Mouse (Mus musculus): ENCODE measurements at regions not wholly inside any gene's neighbourhood (a gene's known extent, or its start where the extent isn't known, plus 50 kb on each side); places are given as distances from the start of the nearest gene placed in this dataset.

DNA sequence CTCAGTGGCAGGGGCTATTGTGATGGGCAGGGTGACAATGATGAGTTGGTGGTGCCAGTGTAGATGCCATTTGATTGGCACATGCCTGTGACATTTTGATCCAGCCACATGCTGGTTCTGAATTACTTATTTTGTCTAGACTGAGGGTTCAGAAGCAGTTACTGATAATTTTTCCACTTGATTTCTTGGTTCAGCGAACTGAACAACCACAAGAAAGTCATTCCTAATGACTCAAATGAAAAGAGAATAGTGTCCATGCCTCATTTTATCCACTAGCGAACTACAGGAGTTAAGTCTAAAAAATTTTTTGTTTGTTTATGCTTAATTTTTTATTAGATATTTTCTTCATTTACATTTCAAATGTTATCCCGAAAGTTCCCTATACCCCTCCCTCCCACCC is 244.6 kb upstream of the Fam98a start:
- H3K4me1 ChIP-seq (ENCODE audit: control insufficient read depth, insufficient read depth, low read length): no peaks in the 10 kb centered on the region
- H3K4me2 ChIP-seq (ENCODE audit: low read depth, low read length): no peak overlapping the region
- 90% methylated on average over 3 of the region's 3 CpGs for WGBS
- H3K9ac ChIP-seq (replicated peaks; ENCODE audit: low read depth, low read length): no peak overlapping the region
- no peak overlapping the region for H3K4me3 ChIP-seq (ENCODE audit: low read depth, low read length)
- H3K27me3 ChIP-seq (ENCODE audit: control insufficient read depth, insufficient read depth, low read length): no peaks in the 10 kb centered on the region
- no peaks in the 10 kb centered on the region for H3K9me3 ChIP-seq (ENCODE audit: control insufficient read depth, low read length)
- H3K27ac ChIP-seq (ENCODE audit: low read depth, low read length): no peak overlapping the region
- no peak for ATAC-seq (ENCODE audit: low read depth)
- no peaks in the 10 kb centered on the region for H3K36me3 ChIP-seq (ENCODE audit: control insufficient read depth, insufficient read depth, low read length)

DNA sequence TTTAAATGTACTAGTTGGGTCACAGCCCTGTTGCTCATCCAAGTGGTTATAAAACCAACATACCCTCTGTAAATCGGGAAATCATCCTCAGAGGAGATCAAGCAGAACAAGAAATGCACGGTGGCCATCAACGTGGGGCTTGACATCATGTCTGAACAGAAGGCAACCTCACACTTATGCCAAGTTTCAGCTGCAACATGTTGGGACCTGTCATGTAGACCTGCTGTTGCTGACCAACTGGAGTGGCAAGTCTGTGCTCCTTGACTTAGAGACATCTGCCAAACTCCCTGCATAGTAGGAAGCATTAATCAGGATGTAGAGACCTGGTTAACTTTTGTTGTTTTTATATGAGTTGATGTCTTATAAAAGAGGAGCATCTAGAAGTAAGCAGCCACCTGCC is 244.0 kb upstream of the Fam98a start:
- Histone ChIP-seq H3K4me1 (ENCODE audit: control insufficient read depth, insufficient read depth, low read length) (no peaks in the 10 kb centered on the region), H3K4me2 (ENCODE audit: low read depth, low read length) (no peak overlapping the region), H3K9me3 (ENCODE audit: control insufficient read depth, low read length) (no peaks in the 10 kb centered on the region), H3K27me3 (ENCODE audit: control insufficient read depth, insufficient read depth, low read length) (no peaks in the 10 kb centered on the region), H3K36me3 (ENCODE audit: control insufficient read depth, insufficient read depth, low read length) (no peaks in the 10 kb centered on the region), H3K9ac (replicated peaks; ENCODE audit: low read depth, low read length) (no peak overlapping the region), H3K27ac (ENCODE audit: low read depth, low read length) (no peak overlapping the region), H3K4me3 (ENCODE audit: low read depth, low read length) (no peak overlapping the region)
- 89% methylated on average over 3 of the region's 3 CpGs for WGBS
- no peak for ATAC-seq (ENCODE audit: low read depth)

DNA sequence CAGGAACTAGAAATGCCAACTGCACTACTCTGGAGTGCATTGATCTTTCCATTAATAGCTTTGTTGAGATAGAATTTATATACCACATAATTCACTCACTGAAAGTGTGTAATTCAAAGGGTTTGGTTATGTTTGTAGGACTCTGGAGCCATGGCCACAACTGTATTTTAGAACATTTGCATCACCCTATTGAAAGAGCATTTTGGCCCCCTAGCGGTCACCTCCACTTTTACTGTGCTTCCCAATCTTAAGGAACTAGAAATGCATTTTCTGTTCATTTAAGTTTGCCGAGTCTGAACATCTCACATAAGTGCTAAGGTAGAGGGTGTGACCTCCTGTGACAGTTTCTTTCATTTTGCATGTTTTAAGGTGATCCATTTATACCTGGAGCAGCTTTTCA is 228.0 kb upstream of the Fam98a start:
- no peak overlapping the region for H3K4me3 ChIP-seq (ENCODE audit: low read depth, low read length)
- no peak for ATAC-seq (ENCODE audit: low read depth)
- H3K27me3 ChIP-seq (ENCODE audit: control insufficient read depth, insufficient read depth, low read length): no peaks in the 10 kb centered on the region
- H3K27ac ChIP-seq (ENCODE audit: low read depth, low read length): no peak overlapping the region
- H3K4me2 ChIP-seq (ENCODE audit: low read depth, low read length): no peak overlapping the region
- WGBS: 44% methylated on average over 2 of the region's 2 CpGs
- H3K9ac ChIP-seq (replicated peaks; ENCODE audit: low read depth, low read length): no peak overlapping the region
- no peaks in the 10 kb centered on the region for H3K36me3 ChIP-seq (ENCODE audit: control insufficient read depth, insufficient read depth, low read length)
- H3K9me3 ChIP-seq (ENCODE audit: control insufficient read depth, low read length): no peaks in the 10 kb centered on the region
- no peaks in the 10 kb centered on the region for H3K4me1 ChIP-seq (ENCODE audit: control insufficient read depth, insufficient read depth, low read length)

DNA sequence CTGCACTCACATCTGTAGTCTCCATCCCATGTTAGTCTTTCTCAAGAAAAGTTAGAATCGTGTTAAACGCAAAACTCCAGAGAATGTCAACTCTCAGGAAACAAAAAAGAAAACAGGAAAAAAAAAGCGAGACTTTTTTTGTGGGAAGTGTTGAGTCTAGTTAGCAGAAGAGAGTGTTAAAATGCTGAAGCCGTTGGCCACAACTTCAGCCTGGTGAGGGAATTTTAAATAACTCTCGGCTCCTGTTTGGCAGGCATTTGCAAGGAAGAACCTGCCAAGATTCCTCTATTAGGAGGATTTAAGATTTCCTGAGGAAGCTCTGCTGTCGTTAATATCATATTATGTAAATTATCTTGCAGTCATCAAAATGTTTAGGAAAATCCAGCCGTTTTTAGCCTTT is 224.9 kb upstream of the Fam98a start:
- Histone ChIP-seq H3K27ac (ENCODE audit: low read depth, low read length) (no peak overlapping the region), H3K4me3 (ENCODE audit: low read depth, low read length) (no peak overlapping the region), H3K4me1 (ENCODE audit: control insufficient read depth, insufficient read depth, low read length) (no peaks in the 10 kb centered on the region), H3K9me3 (ENCODE audit: control insufficient read depth, low read length) (no peaks in the 10 kb centered on the region), H3K9ac (replicated peaks; ENCODE audit: low read depth, low read length) (no peak overlapping the region), H3K36me3 (ENCODE audit: control insufficient read depth, insufficient read depth, low read length) (no peaks in the 10 kb centered on the region), H3K27me3 (ENCODE audit: control insufficient read depth, insufficient read depth, low read length) (no peaks in the 10 kb centered on the region), H3K4me2 (ENCODE audit: low read depth, low read length) (no peak overlapping the region)
- WGBS: 83% methylated on average over 7 of the region's 7 CpGs
- ATAC-seq (ENCODE audit: low read depth): no peak

DNA sequence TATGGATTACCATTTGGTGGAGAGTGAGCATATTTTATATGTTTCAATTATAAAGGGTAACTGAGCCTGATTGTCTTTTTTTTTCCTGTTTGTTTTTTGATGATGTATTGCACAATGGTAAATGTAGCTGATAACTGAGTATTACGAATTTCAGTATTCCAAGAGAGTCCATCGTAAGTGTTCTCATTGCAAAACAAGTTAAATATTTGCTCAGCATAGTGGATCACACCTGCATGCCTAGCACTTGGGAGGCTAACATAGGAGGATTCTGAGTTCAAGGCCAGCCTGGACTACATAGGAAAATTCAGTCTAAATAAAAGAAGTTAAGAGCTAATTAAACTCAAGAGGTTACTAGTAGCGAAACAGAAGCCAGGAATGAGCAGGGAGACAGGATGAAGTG is 223.8 kb upstream of the Fam98a start:
- Histone ChIP-seq H3K9me3 (ENCODE audit: control insufficient read depth, low read length) (no peaks in the 10 kb centered on the region), H3K4me3 (ENCODE audit: low read depth, low read length) (no peak overlapping the region), H3K4me2 (ENCODE audit: low read depth, low read length) (no peak overlapping the region), H3K27me3 (ENCODE audit: control insufficient read depth, insufficient read depth, low read length) (no peaks in the 10 kb centered on the region), H3K36me3 (ENCODE audit: control insufficient read depth, insufficient read depth, low read length) (no peaks in the 10 kb centered on the region), H3K9ac (replicated peaks; ENCODE audit: low read depth, low read length) (no peak overlapping the region), H3K4me1 (ENCODE audit: control insufficient read depth, insufficient read depth, low read length) (no peaks in the 10 kb centered on the region), H3K27ac (ENCODE audit: low read depth, low read length) (no peak overlapping the region)
- WGBS: 93% methylated on average over 3 of the region's 3 CpGs
- no peak for ATAC-seq (ENCODE audit: low read depth)

DNA sequence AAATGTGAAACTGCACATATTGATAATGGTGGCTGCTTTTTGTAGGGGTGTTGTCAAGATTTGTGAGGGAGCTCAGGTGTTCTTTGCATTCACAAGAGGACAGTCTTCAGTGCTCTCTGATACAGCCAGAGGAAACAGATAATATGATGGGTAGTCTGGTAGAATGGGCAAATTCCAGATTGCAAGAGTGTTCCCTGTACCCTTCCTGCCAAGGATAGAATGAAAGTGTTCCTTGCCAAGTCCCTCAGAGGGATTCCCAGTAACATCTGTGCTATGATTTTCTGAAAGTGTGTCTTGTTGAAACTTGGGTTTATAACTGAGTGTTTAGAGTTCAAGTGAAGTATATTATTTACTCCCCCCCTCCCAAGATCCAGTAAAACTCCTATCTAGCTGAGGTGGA is 221.1 kb upstream of the Fam98a start:
- Histone ChIP-seq H3K27ac (ENCODE audit: low read depth, low read length) (no peak overlapping the region), H3K9me3 (ENCODE audit: control insufficient read depth, low read length) (no peaks in the 10 kb centered on the region), H3K36me3 (ENCODE audit: control insufficient read depth, insufficient read depth, low read length) (no peaks in the 10 kb centered on the region), H3K4me2 (ENCODE audit: low read depth, low read length) (no peak overlapping the region), H3K9ac (replicated peaks; ENCODE audit: low read depth, low read length) (no peak overlapping the region), H3K4me1 (ENCODE audit: control insufficient read depth, insufficient read depth, low read length) (no peaks in the 10 kb centered on the region), H3K4me3 (ENCODE audit: low read depth, low read length) (no peak overlapping the region), H3K27me3 (ENCODE audit: control insufficient read depth, insufficient read depth, low read length) (no peaks in the 10 kb centered on the region)
- no peak for ATAC-seq (ENCODE audit: low read depth)

DNA sequence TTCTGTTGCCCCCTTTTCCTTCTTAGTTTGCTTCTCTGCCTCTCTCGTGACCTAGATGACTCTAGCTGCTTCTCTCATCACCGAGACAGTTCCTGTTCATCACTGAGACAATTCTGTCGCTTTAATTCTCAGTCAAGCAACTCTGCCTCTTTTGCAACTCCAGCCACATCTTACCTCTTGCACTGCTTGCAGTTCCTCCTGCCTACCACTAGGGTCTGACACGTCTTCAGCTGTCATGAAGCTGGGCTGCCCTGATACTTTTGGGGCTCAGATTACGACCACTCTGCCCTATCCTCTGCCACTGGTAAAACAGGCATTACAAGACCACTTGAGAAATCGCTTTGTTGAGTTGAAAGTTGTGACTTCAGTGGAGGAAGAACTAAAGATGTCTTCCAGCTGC is 216.9 kb upstream of the Fam98a start:
- H3K4me3 ChIP-seq (ENCODE audit: low read depth, low read length): no peak overlapping the region
- no peaks in the 10 kb centered on the region for H3K9me3 ChIP-seq (ENCODE audit: control insufficient read depth, low read length)
- H3K4me1 ChIP-seq (ENCODE audit: control insufficient read depth, insufficient read depth, low read length): no peaks in the 10 kb centered on the region
- whole genome bisulfite sequencing: 88% methylated on average over 6 of the region's 6 CpGs
- no peaks in the 10 kb centered on the region for H3K36me3 ChIP-seq (ENCODE audit: control insufficient read depth, insufficient read depth, low read length)
- H3K9ac ChIP-seq (replicated peaks; ENCODE audit: low read depth, low read length): no peak overlapping the region
- no peak overlapping the region for H3K4me2 ChIP-seq (ENCODE audit: low read depth, low read length)
- no peak for ATAC-seq (ENCODE audit: low read depth)
- no peak overlapping the region for H3K27ac ChIP-seq (ENCODE audit: low read depth, low read length)
- no peaks in the 10 kb centered on the region for H3K27me3 ChIP-seq (ENCODE audit: control insufficient read depth, insufficient read depth, low read length)

DNA sequence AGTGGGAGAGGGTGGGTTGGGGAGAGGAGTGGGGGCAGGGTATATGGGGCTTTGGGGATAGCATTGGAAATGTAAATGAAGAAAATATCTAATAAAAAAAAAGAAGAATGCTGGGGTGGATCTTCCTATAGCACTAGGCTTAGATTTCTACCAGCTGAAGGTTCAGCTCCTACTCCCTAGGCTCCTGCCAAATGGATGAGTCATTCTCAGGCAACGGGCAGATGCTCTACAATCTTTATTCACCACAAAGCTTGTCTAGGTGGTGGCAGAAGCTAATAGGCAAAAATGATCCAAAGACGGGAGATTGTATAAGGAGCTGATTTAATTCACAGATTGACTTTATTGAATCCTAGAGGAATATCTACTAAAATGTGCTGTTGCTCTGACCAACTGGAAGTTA is 211.6 kb upstream of the Fam98a start:
- Histone ChIP-seq H3K4me2 (ENCODE audit: low read depth, low read length) (no peak overlapping the region), H3K9ac (replicated peaks; ENCODE audit: low read depth, low read length) (no peak overlapping the region), H3K36me3 (ENCODE audit: control insufficient read depth, insufficient read depth, low read length) (no peaks in the 10 kb centered on the region), H3K27me3 (ENCODE audit: control insufficient read depth, insufficient read depth, low read length) (no peaks in the 10 kb centered on the region), H3K4me3 (ENCODE audit: low read depth, low read length) (no peak overlapping the region), H3K4me1 (ENCODE audit: control insufficient read depth, insufficient read depth, low read length) (no peaks in the 10 kb centered on the region), H3K9me3 (ENCODE audit: control insufficient read depth, low read length) (no peaks in the 10 kb centered on the region), H3K27ac (ENCODE audit: low read depth, low read length) (no peak overlapping the region)
- no peak for ATAC-seq (ENCODE audit: low read depth)
- WGBS: 85% methylated on average over 2 of the region's 2 CpGs

DNA sequence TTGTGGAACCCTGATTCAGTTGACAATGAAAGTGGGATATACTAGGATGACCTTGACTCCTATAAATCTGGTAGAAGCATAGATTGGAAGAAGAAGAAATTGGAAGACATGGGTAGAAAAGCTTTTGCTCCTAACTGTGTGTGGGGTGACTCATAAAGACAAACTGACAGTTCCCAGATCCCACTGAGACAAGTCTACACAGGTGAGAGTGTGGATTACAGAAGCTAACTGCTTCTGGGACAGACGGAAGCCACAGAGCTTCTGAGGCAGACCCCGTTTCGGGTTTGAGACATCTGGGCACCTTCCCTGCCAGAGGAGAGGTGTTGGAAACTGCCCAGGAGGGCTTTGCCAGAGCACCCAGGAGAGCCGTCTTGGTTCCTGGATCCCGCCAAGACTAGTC is 204.7 kb upstream of the Fam98a start:
- no peaks in the 10 kb centered on the region for H3K9me3 ChIP-seq (ENCODE audit: control insufficient read depth, low read length)
- H3K27me3 ChIP-seq (ENCODE audit: control insufficient read depth, insufficient read depth, low read length): no peaks in the 10 kb centered on the region
- H3K9ac ChIP-seq (replicated peaks; ENCODE audit: low read depth, low read length): no peak overlapping the region
- ATAC-seq (ENCODE audit: low read depth): no peak
- no peak overlapping the region for H3K4me2 ChIP-seq (ENCODE audit: low read depth, low read length)
- no peaks in the 10 kb centered on the region for H3K4me1 ChIP-seq (ENCODE audit: control insufficient read depth, insufficient read depth, low read length)
- H3K4me3 ChIP-seq (ENCODE audit: low read depth, low read length): no peak overlapping the region
- 96% methylated on average over 5 of the region's 5 CpGs for WGBS
- no peak overlapping the region for H3K27ac ChIP-seq (ENCODE audit: low read depth, low read length)
- no peaks in the 10 kb centered on the region for H3K36me3 ChIP-seq (ENCODE audit: control insufficient read depth, insufficient read depth, low read length)

DNA sequence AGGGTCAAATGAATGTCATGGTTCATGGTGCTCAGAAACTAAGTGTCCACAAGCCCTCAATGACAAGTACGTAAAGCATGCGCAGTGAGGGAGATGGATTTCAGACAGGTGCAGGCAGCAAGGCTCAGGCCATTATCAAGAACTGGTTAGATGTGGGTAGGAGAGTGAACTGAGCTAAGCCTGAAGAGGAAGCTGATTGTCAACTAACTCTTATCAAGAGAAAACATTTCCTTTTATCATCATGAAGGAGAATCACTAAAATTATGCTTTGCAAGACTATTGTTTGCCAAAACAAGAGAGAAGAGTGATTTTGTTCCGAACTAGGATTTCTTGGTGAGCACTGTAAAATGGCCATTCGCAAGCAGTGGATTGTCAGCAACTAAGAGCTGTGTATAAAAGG is 164.7 kb upstream of the Fam98a start:
- no peak overlapping the region for H3K4me3 ChIP-seq (ENCODE audit: low read depth, low read length)
- 98% methylated on average over 4 of the region's 4 CpGs for WGBS
- H3K36me3 ChIP-seq (ENCODE audit: control insufficient read depth, insufficient read depth, low read length): no peaks in the 10 kb centered on the region
- H3K4me1 ChIP-seq (ENCODE audit: control insufficient read depth, insufficient read depth, low read length): no peaks in the 10 kb centered on the region
- H3K27ac ChIP-seq (ENCODE audit: low read depth, low read length): no peak overlapping the region
- no peaks in the 10 kb centered on the region for H3K27me3 ChIP-seq (ENCODE audit: control insufficient read depth, insufficient read depth, low read length)
- H3K9ac ChIP-seq (replicated peaks; ENCODE audit: low read depth, low read length): no peak overlapping the region
- no peak overlapping the region for H3K4me2 ChIP-seq (ENCODE audit: low read depth, low read length)
- H3K9me3 ChIP-seq (ENCODE audit: control insufficient read depth, low read length): no peaks in the 10 kb centered on the region
- no peak for ATAC-seq (ENCODE audit: low read depth)
